Mouse (Mus musculus) embryonic facial prominence, embryonic 10.5 days (tissue): ENCODE results near the gene Aldh1l1. TPM values are rescaled to one million over a fixed set of nuclear protein-coding genes. Genes with fewer than 3 reads are reported as not detected.
"Not testable (repeated sequence)": the region's sequence is repeated elsewhere in the genome, so short reads cannot be mapped to it uniquely, and the experiment has no call there.

Source experiments
- DNase-seq: peaks from one replicate; pipeline ENCODE4 v3.0.0-alpha.2; 2017; ENCODE audit warnings: low spot score
- H3K27ac ChIP-seq: fragments of 300-500 bp; sonication (generic); replicated peaks from 2 replicates; pipeline ENCODE4 v1.5.1; 2016; ENCODE audit warnings: mild to moderate bottlenecking
- H3K27me3 ChIP-seq: fragments of 300-500 bp; sonication (generic); replicated peaks from 2 replicates; pipeline ENCODE4 v1.6.1; 2016; ENCODE audit warnings: low read depth, mild to moderate bottlenecking; ENCODE audit not compliant: poor library complexity, severe bottlenecking
- H3K36me3 ChIP-seq: fragments of 300-500 bp; sonication (generic); replicated peaks from 2 replicates; pipeline ENCODE4 v1.6.1; 2016; ENCODE audit warnings: mild to moderate bottlenecking, moderate library complexity
- H3K4me1 ChIP-seq: fragments of 300-500 bp; sonication (generic); 2 replicates; pipeline ENCODE4 v1.6.1; 2016
- H3K4me3 ChIP-seq: fragments of 300-500 bp; sonication (generic); 2 replicates; pipeline ENCODE4 v1.5.1; 2016; ENCODE audit warnings: mild to moderate bottlenecking, moderate library complexity
- H3K9me3 ChIP-seq: fragments of 300-500 bp; sonication (generic); 2 replicates; pipeline ENCODE4 v1.6.1; 2016; ENCODE audit warnings: mild to moderate bottlenecking
- WGBS: fragments of 180-500 bp; shearing (Covaris S2); methylation state at CpG from one replicate; pipeline ENCODE4 v1.1.7; 2016; 5-methylcytosine and 5-hydroxymethylcytosine counted together
- polyA plus RNA-seq: library from polyadenylated mRNA; unstranded; fragments of >200 nt; fragmentation: Nextera tagmentation; extraction: Ambion mirVana; gene quantifications from 2 replicates; pipeline ENCODE4 v1.2.1, GENCODE M21; 2016

Gene Aldh1l1
- polyA plus RNA-seq, 1 experiment from 2014 or later, result 2.1 TPM

DNA sequence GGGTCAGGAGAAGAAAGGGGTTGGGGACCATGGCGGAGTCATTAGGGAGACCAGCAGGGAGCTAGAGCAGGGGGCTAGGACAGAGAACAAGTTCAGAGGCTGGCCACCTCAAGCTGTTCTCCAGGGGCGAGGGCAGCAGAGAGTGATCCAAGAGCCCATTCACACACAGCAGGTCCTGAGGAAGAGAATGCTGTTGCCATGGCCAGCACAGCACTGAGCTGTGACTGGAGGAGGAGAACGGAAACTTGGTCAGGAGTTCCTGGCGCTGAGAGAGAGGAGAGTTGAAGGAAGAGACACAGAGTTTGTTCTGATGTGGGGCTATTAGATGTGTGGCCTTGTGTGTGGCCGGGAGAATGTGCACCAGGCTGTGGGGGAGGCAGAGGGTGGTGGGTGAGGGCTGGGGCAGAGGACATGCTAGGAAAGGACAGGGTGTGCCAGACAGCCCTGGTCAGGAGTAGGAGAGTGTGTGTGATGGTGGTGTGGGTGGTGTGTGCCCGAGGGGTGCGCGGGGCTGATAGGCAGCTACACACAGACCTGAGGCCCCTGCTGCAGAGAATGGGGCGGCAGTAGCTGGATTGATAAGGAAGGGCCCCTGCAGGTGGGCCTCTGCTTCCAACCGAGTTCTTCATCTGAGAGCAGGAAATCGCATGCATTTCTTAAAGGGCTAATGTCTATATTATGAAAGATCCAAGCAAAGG, 136.7 kb downstream of the Aldh1l1 start:
- 53% methylated on average over 11 of the region's 11 CpGs for WGBS
- no peaks in the 10 kb centered on the region for H3K27me3 ChIP-seq
- peak overlapping the region; percentile 35 for H3K27ac ChIP-seq
- H3K4me3 ChIP-seq, result no peak overlapping the region
- no peaks in the 10 kb centered on the region for H3K36me3 ChIP-seq
- no peak for DNase-seq
- no peaks in the 10 kb centered on the region for H3K9me3 ChIP-seq
- H3K4me1 ChIP-seq, result peaks cover 20% of the 10 kb centered on the region

DNA sequence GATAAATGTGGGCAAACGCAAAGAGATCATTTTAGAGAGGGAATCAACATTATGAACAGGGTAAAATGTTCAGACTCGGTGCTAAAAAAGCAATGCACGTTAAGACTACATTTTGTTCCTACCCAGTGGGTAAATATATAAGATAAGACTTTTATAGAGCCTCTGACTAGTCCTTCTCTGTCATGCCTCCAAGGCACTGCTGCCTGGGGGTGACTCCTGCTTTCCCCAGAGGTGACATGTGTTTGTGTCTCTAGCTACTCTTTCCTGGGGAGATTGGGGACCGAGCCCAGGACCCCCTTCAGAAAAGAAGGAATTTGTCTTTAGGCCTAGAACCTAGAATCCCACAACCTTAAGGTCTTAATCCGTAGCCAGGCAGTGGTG, 137.2 kb downstream of the Aldh1l1 start:
- peaks cover 20% of the 10 kb centered on the region for H3K4me1 ChIP-seq

DNA sequence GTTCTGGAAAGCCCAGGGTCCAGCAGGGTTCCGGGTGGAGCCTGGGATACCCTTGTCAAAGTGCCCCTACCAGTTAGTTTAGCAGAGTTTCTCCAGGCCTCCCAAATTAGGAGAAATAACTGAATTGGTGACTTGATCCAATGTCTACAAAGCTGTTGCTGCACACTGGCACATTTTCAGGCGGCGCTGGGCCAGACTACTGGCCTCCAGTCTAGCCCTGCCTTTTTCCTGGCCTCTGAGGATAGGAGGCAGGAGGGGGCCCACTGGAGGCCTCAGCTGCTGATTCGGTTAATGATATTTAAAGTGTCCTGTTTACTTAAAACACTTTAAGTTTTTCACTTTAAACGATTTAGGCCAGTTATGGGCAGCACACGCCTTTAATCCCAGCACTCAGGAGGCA, 138.0 kb downstream of the Aldh1l1 start:
- WGBS, result 87% methylated on average over 6 of the region's 6 CpGs
- H3K27ac ChIP-seq, result no peak overlapping the region
- no peak for DNase-seq
- H3K27me3 ChIP-seq, result no peaks in the 10 kb centered on the region
- H3K9me3 ChIP-seq, result no peaks in the 10 kb centered on the region
- H3K4me1 ChIP-seq, result peaks cover 20% of the 10 kb centered on the region
- H3K4me3 ChIP-seq, result no peak overlapping the region
- no peaks in the 10 kb centered on the region for H3K36me3 ChIP-seq

More for the DNA sequence above, 137.2 kb downstream of the Aldh1l1 start:
- Histone ChIP-seq H3K36me3 (no peaks in the 10 kb centered on the region), H3K4me3 (no peak overlapping the region), H3K27me3 (no peaks in the 10 kb centered on the region), H3K27ac (no peak overlapping the region), H3K9me3 (no peaks in the 10 kb centered on the region)
- no peak for DNase-seq
- WGBS, result 88% methylated on average over 5 of the region's 5 CpGs

DNA sequence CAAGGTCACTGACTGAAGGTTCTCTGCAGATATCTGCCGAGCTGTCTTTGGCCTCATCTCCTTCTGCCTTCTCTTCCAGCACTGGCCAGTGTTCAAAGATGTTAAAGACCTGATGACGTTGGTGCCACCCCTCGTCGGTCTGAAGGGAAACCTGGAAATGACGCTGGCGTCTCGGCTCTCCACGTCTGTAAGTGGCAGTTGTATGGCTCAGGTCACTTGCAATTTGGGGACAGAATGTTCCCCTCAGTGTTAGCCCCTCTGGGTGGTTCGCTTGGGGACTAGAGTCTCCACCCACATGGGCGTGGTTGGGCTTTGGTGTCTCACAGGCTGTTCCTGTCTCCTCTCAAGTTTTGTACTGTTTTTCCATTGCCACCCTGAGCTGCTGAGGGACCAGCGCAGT, 138.5 kb downstream of the Aldh1l1 start:
- no peak for DNase-seq
- Histone ChIP-seq H3K36me3 (no peaks in the 10 kb centered on the region), H3K27ac (peak overlapping the region; percentile 14; the same call in 1 of the 2 replicates), H3K9me3 (no peaks in the 10 kb centered on the region), H3K27me3 (no peaks in the 10 kb centered on the region), H3K4me1 (peaks cover 20% of the 10 kb centered on the region), H3K4me3 (no peak overlapping the region)
- WGBS, result 73% methylated on average over 11 of the region's 11 CpGs

DNA sequence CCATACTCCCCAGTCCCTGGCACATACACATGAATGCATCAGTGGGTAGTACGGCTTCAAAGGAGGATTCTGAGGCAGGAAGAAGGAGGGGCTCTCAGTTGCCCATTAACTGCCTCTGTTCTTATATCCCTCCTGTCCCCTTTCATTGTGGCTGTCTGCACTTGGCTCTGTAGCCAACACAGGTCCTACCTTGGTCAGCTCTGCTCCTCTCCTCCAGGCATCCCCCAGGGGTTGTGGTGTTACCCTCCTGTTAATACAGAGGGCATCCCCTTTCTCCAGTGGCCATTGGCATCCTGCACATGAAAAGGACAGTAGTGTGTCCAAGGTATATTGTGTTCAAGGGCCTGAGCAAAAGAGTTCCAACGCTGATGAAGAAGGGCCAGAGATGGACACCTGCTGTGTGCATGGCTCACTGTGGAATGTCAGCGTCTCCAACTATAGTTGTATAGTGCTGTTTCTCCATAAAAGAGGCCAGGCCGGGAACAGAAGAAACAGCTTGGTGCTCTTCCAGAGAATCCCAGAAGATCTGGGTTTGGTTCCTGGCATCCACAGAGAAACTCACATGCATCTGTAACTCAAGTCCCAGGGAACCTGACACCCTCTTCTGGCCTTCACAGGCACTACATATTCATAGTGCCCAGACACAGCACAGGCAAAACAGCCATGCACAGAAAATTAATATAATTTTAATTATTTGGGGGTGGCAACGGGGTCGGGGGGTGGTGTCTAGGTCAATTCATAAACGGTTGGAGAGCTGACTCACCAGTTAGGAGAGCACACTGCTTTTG, 139.2 kb downstream of the Aldh1l1 start:
- no peaks in the 10 kb centered on the region for H3K9me3 ChIP-seq
- H3K27ac ChIP-seq, result peak overlapping the region; percentile 14; the same call in 1 of the 2 replicates
- 83% methylated on average over 7 of the region's 7 CpGs for WGBS
- no peaks in the 10 kb centered on the region for H3K36me3 ChIP-seq
- H3K4me1 ChIP-seq, result peaks cover 18% of the 10 kb centered on the region
- no peak overlapping the region for H3K4me3 ChIP-seq
- H3K27me3 ChIP-seq, result no peaks in the 10 kb centered on the region
- DNase-seq, result no peak

DNA sequence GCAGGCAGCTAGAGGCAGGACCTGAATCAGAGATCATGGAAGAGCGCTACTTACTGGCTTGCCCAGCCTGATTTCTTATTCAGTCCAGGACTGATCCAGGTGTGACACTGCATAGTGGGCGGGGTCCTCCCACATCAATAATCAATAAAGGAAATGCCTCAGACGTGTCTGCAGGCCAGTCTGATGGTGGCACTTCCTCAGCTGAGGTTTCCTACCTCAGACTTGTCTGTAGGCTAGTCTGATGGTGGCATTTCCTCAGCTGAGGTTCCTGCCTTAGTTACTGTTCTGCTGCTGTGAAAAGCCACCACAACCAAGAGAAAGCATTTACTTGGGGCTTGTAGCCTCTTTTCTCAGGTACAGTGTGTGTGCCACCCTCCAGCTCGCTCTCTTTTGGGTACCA, 141.3 kb downstream of the Aldh1l1 start:
- Histone ChIP-seq H3K27ac (no peak overlapping the region), H3K4me1 (no peaks in the 10 kb centered on the region; the same call in 1 of the 2 replicates), H3K36me3 (no peaks in the 10 kb centered on the region), H3K9me3 (no peaks in the 10 kb centered on the region), H3K27me3 (no peaks in the 10 kb centered on the region), H3K4me3 (no peak overlapping the region)
- WGBS, result 78% methylated on average over 4 of the region's 4 CpGs
- DNase-seq, result no peak

DNA sequence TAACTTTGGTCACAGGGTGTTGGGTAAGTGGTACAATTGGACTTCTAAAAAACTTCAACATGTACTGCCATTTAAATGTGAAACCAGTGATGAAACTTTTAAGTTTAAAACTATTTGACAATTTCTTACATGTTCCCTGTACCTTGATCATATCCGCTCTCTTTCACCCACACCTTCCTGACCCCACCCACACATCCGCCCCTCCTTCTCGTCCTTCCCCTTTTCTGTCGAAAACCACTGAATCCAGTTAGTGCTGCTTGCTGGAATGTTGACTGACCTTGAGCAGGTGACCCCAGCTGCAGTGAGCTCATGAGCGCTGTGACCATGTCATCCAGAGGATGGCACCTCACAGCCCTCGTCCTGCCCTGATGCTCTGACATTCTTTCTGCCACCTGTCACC, 143.3 kb downstream of the Aldh1l1 start:
- Histone ChIP-seq H3K36me3 (no peaks in the 10 kb centered on the region), H3K9me3 (no peaks in the 10 kb centered on the region), H3K27ac (no peak overlapping the region), H3K4me1 (peaks cover under 1% of the 10 kb centered on the region), H3K27me3 (no peaks in the 10 kb centered on the region), H3K4me3 (no peak overlapping the region)
- DNase-seq, result no peak
- 85% methylated on average over 6 of the region's 6 CpGs for WGBS

DNA sequence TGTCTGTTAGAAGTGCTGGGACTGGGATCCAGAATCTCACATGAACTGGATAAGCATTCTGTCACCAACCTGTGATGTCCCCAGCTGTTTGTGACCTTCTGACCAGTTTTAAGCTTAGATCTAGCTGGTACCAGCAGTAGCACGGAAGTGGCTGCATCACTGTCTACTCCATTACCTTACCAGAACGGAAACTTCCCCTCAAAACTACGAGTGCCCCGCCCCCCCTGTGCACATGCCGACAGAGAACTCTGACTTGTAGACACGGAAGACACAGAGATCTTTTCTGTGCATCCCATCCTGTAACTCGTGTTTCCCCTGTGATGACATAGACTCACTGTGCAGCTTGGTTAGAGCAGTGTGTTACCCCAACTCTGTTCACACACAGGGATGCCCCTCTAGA, 144.2 kb downstream of the Aldh1l1 start:
- WGBS, result 90% methylated on average over 7 of the region's 7 CpGs
- Histone ChIP-seq H3K4me1 (peaks cover 10% of the 10 kb centered on the region), H3K27me3 (no peaks in the 10 kb centered on the region), H3K36me3 (no peaks in the 10 kb centered on the region), H3K4me3 (no peak overlapping the region), H3K9me3 (no peaks in the 10 kb centered on the region), H3K27ac (no peak overlapping the region)
- no peak for DNase-seq

DNA sequence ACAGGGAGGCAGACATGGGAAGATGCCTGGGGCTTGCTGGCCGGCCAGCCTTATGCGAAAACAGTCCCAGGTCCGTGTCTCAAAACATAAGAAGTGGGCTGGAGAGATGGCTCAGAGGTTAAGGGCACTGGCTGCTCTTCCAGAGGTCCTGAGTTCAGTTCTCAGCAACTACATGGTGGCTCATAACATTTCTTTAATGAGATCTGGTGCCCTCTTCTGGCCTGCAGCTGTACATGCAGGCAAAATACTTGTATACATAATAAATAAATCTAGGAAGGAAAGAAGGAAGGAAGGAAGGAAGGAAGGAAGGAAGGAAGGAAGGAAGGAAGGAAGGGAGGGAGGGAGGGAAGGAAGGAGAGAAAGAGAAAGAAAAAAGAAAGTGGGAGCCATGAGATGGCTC, 146.3 kb downstream of the Aldh1l1 start:
- H3K36me3 ChIP-seq, H3K27me3 ChIP-seq, H3K4me3 ChIP-seq, DNase-seq, H3K9me3 ChIP-seq, H3K27ac ChIP-seq: not testable (repeated sequence)
- peaks cover 12% of the 10 kb centered on the region for H3K4me1 ChIP-seq
- 67% methylated on average over 3 of the region's 3 CpGs for WGBS

DNA sequence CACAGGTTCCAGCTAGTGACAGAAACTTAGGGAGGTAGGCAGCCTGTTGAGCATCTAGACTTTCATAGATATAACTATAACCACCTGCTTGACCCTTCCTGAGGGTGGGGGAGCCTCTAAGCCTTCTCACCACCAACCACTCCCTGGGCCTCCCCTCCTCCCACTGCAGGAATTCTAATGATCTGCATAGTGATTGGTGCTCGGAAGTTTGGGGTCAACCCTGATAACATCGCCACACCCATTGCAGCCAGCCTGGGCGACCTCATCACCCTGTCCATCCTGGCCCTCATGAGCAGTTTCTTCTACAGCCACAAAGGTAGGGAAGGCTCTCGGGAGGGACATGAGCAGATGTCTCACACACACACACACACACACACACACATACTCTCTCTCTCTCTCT, 148.9 kb downstream of the Aldh1l1 start:
- no peaks in the 10 kb centered on the region for H3K27me3 ChIP-seq
- WGBS, result 31% methylated on average over 4 of the region's 4 CpGs
- H3K27ac ChIP-seq, result no peak overlapping the region
- DNase-seq, result no peak
- no peak overlapping the region for H3K4me3 ChIP-seq
- H3K4me1 ChIP-seq, result peaks cover 12% of the 10 kb centered on the region
- H3K36me3 ChIP-seq, result no peaks in the 10 kb centered on the region
- H3K9me3 ChIP-seq, result no peaks in the 10 kb centered on the region

DNA sequence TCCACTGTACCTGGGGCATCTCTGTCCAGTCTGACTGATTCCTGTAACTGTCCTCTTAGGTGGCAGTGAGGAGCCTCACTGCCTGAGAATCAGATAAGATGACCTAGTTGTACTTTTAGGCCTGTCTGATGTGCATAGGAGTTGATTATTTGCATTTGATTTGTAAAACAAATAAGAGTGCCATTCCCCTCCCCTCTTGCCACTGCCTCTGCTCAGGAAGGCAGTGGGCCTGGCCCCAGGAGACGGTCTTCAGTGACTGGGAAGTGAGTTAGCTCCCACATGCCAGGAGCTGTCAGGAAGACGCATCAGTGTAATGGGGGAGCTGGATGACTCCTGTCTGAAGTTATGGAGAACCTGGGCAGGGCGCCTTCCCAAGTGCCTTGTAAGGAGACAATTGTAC, 149.4 kb downstream of the Aldh1l1 start:
- Histone ChIP-seq H3K36me3 (no peaks in the 10 kb centered on the region), H3K4me3 (no peak overlapping the region), H3K4me1 (peaks cover 12% of the 10 kb centered on the region), H3K27me3 (no peaks in the 10 kb centered on the region), H3K27ac (no peak overlapping the region), H3K9me3 (no peaks in the 10 kb centered on the region)
- whole genome bisulfite sequencing, result 64% methylated on average over 3 of the region's 3 CpGs
- no peak for DNase-seq

DNA sequence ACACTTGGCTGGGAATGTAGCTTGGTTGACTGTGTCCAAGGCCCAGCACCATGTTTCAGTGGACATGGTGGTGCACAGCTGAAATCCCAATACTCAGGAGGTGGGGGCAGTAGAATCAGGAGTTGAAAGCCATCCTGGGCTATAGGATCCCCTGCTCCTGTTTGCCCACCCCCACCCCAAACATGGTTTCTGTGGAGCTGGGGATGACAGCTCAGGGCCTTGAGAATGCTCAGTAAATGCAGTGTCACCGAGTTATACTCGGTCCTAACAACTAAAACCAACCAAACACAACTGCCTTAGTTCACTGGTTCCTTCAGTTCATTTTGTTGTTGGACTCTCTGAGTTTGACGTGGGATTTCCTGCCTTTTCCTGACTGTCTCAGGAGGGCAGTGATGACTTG, 156.8 kb downstream of the Aldh1l1 start:
- 78% methylated on average over 3 of the region's 3 CpGs for WGBS
- no peak for DNase-seq
- Histone ChIP-seq H3K27ac (no peak overlapping the region), H3K4me1 (peaks cover 11% of the 10 kb centered on the region), H3K36me3 (no peaks in the 10 kb centered on the region), H3K4me3 (no peak overlapping the region), H3K9me3 (no peaks in the 10 kb centered on the region), H3K27me3 (no peaks in the 10 kb centered on the region)

DNA sequence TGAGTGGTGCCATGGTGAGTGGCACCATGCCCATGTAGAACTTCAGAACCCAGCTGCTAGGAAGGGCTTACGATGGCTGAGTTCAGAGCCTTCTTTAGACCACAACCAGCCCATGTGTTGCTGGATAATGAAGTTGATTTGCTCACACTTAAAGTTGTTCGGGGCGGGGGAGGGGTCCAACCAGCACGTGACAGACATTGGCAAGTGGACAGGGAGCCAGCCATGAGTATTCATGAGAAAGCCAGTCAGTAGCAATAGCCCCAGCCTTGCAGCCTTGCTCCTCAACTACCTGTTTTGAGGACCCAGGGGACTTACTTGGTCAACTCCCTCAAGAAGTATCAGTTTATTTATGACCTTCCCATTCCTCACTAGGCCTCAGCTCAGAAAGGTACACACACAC, 158.7 kb downstream of the Aldh1l1 start:
- no peaks in the 10 kb centered on the region for H3K27me3 ChIP-seq
- no peak overlapping the region for H3K27ac ChIP-seq
- no peak overlapping the region for H3K4me3 ChIP-seq
- H3K36me3 ChIP-seq, result no peaks in the 10 kb centered on the region
- H3K4me1 ChIP-seq, result peaks cover 14% of the 10 kb centered on the region
- DNase-seq, result no peak
- H3K9me3 ChIP-seq, result no peaks in the 10 kb centered on the region
- WGBS, result 84% methylated on average over 4 of the region's 4 CpGs
